Mouse (Mus musculus): ENCODE measurements around the gene Hp. TPM values are rescaled to one million over a fixed set of nuclear protein-coding genes. Genes with fewer than 3 reads are reported as not detected.

Gene Hp
- polyA plus RNA-seq, 1 experiment: 0.31 TPM

GRCm38 (mm10) chr8:109565498-109566333 lies 13.3 kb downstream of the Hp start, which contains the start of the genes Dhx38 and Txnl4b:
TSS of gene Dhx38 (minus strand) at chr8:109565861.
TSS of gene Txnl4b (plus strand) at chr8:109565892.
- TF ChIP-seq CTCF (IDR thresholded peaks at IDR 0.05; ENCODE audit: extremely low read depth, insufficient read depth, low read length): no peak
- TF ChIP-seq POLR2A (IDR thresholded peaks at IDR 0.05; ENCODE audit: extremely low read depth, insufficient read depth, low read length): 0 out of 2 replicates have a peak, but pooled peaks have one; percentile 20

GRCm38 (mm10) chr8:109564766-109565165 lies 14.2 kb downstream of the Hp start:
- H3K4me3 ChIP-seq (ENCODE audit: insufficient read depth, low read length): peak overlapping the region; percentile 71
- peak overlapping the region; percentile 58 for H3K27ac ChIP-seq (ENCODE audit: insufficient read depth, low read length)
- H3K4me1 ChIP-seq (ENCODE audit: control insufficient read depth, insufficient read depth, low read length): no peaks in the 10 kb centered on the region
- TF ChIP-seq POLR2A (IDR thresholded peaks at IDR 0.05; ENCODE audit: extremely low read depth, insufficient read depth, low read length): no peak
- TF ChIP-seq CTCF (IDR thresholded peaks at IDR 0.05; ENCODE audit: extremely low read depth, insufficient read depth, low read length): no peak

More at GRCm38 (mm10) chr8:109565498-109566333, 13.3 kb downstream of the Hp start, which contains the start of the genes Dhx38 and Txnl4b:
- peak within 1 kb of the TSS; percentile 71 for H3K4me3 ChIP-seq (ENCODE audit: insufficient read depth, low read length)
- no peaks in the 10 kb centered on the region for H3K4me1 ChIP-seq (ENCODE audit: control insufficient read depth, insufficient read depth, low read length)
- H3K27ac ChIP-seq (ENCODE audit: insufficient read depth, low read length): peak within 1 kb of the TSS; percentile 58

GRCm38 (mm10) chr8:109563881-109564280 lies 15.1 kb downstream of the Hp start:
- TF ChIP-seq CTCF (IDR thresholded peaks at IDR 0.05; ENCODE audit: extremely low read depth, insufficient read depth, low read length) (no peak), POLR2A (IDR thresholded peaks at IDR 0.05; ENCODE audit: extremely low read depth, insufficient read depth, low read length) (no peak)
- no peaks in the 10 kb centered on the region for H3K4me1 ChIP-seq (ENCODE audit: control insufficient read depth, insufficient read depth, low read length)
- no peak overlapping the region for H3K4me3 ChIP-seq (ENCODE audit: insufficient read depth, low read length)
- H3K27ac ChIP-seq (ENCODE audit: insufficient read depth, low read length): no peak overlapping the region

- no peaks in the 10 kb centered on the region for H3K4me1 ChIP-seq (ENCODE audit: control insufficient read depth, insufficient read depth, low read length)
- H3K4me3 ChIP-seq (ENCODE audit: insufficient read depth, low read length): no peak overlapping the region
- TF ChIP-seq CTCF (IDR thresholded peaks at IDR 0.05; ENCODE audit: extremely low read depth, insufficient read depth, low read length) (peak; percentile 33), POLR2A (IDR thresholded peaks at IDR 0.05; ENCODE audit: extremely low read depth, insufficient read depth, low read length) (no peak)
- no peak overlapping the region for H3K27ac ChIP-seq (ENCODE audit: insufficient read depth, low read length)
These were observed 27.3 kb downstream of the Hp start for GRCm38 (mm10) chr8:109551663-109552062.

GRCm38 (mm10) chr8:109544049-109544448 lies 34.9 kb downstream of the Hp start:
- Histone ChIP-seq H3K27ac (ENCODE audit: insufficient read depth, low read length) (peak overlapping the region; percentile 21; the same call in 1 of the 2 replicates), H3K4me1 (ENCODE audit: control insufficient read depth, insufficient read depth, low read length) (no peaks in the 10 kb centered on the region), H3K4me3 (ENCODE audit: insufficient read depth, low read length) (no peak overlapping the region)
- TF ChIP-seq CTCF (IDR thresholded peaks at IDR 0.05; ENCODE audit: extremely low read depth, insufficient read depth, low read length) (no peak), POLR2A (IDR thresholded peaks at IDR 0.05; ENCODE audit: extremely low read depth, insufficient read depth, low read length) (no peak)

- TF ChIP-seq POLR2A (IDR thresholded peaks at IDR 0.05; ENCODE audit: extremely low read depth, insufficient read depth, low read length) (no peak), CTCF (IDR thresholded peaks at IDR 0.05; ENCODE audit: extremely low read depth, insufficient read depth, low read length) (no peak)
- Histone ChIP-seq H3K27ac (ENCODE audit: insufficient read depth, low read length) (0 out of 2 replicates have a peak overlapping the region, but pooled peaks have one; percentile 68), H3K4me3 (ENCODE audit: insufficient read depth, low read length) (no peak overlapping the region), H3K4me1 (ENCODE audit: control insufficient read depth, insufficient read depth, low read length) (no peaks in the 10 kb centered on the region)
These were observed 36.0 kb downstream of the Hp start for GRCm38 (mm10) chr8:109542748-109543519.

- TF ChIP-seq CTCF (IDR thresholded peaks at IDR 0.05; ENCODE audit: extremely low read depth, insufficient read depth, low read length) (no peak), POLR2A (IDR thresholded peaks at IDR 0.05; ENCODE audit: extremely low read depth, insufficient read depth, low read length) (no peak)
- Histone ChIP-seq H3K4me1 (ENCODE audit: control insufficient read depth, insufficient read depth, low read length) (no peaks in the 10 kb centered on the region), H3K27ac (ENCODE audit: insufficient read depth, low read length) (peak overlapping the region; percentile 68; the same call in 1 of the 2 replicates), H3K4me3 (ENCODE audit: insufficient read depth, low read length) (no peak overlapping the region)
These were observed 36.8 kb downstream of the Hp start for GRCm38 (mm10) chr8:109542165-109542564.

GRCm38 (mm10) chr8:109536703-109537102 lies 42.3 kb downstream of the Hp start:
- Histone ChIP-seq H3K4me1 (ENCODE audit: control insufficient read depth, insufficient read depth, low read length) (no peaks in the 10 kb centered on the region), H3K27ac (ENCODE audit: insufficient read depth, low read length) (no peak overlapping the region), H3K4me3 (ENCODE audit: insufficient read depth, low read length) (0 out of 2 replicates have a peak overlapping the region, but pooled peaks have one; percentile 6)
- TF ChIP-seq CTCF (IDR thresholded peaks at IDR 0.05; ENCODE audit: extremely low read depth, insufficient read depth, low read length): peak; percentile 74
- no peak for TF ChIP-seq POLR2A (IDR thresholded peaks at IDR 0.05; ENCODE audit: extremely low read depth, insufficient read depth, low read length)
